Mouse (Mus musculus) embryo, embryonic 9.5 days (tissue): ENCODE data around the gene Sgk1.

Source experiments
- DNase-seq: peaks from one replicate; pipeline ENCODE4 v3.0.0-alpha.2; 2017; ENCODE audit errors: extremely low spot score

Sgk1 gene

DNA sequence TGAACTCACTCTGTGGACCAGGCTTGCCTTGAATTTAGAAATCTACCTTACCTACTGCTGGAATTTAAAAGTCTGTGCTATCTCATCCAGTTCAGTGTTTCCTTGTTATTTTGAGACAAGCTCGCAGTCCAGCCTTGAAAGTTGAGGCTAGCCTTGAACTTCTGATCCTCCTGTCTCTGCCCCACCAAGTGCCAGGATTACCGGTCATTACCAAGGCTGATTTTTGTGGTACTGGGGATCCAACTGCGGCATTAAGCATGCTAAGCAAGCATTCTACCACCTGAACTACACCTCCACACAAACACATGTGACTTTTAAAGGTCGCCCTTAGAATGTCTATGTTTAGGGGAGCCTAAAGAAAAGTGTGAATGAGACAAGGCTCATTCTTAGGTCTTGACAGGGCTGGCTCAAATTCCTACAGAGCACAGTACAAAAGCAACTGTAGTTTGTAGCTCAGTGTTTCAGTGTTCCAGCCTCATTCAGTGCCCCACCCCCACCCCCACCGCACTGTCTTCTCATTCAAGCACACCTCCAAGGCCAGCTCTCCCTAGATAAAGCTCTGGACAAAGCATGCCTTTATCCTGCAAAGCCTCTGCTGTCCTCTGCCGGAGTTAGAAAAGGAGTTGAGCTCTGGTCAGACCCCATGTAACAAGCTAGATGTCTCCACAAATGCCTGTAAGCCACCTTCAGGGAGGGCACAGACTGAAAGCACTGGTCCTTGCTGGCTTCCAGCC lies 36.2 kb downstream of the Sgk1 start:
- no peak for DNase-seq

DNA sequence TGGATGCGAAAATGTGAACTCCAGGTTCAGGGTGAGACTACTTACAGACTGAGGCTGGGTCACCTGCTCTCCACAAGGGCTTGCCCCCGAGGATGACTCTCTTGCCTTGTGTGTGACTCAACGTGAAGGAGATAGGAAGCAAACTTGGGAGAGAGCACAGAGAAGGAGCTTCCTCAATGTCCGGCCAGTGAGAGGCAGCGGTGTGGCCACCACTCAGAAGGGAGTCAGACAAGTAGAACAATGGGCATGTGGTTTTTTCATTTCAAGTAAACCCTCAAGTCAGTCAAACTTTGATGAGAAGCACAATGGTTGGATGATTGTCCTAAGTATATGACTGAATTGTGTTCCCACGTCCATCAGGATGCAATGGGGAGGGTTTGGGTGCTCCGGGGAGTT lies 36.8 kb downstream of the Sgk1 start:
- DNase-seq = no peak

DNA sequence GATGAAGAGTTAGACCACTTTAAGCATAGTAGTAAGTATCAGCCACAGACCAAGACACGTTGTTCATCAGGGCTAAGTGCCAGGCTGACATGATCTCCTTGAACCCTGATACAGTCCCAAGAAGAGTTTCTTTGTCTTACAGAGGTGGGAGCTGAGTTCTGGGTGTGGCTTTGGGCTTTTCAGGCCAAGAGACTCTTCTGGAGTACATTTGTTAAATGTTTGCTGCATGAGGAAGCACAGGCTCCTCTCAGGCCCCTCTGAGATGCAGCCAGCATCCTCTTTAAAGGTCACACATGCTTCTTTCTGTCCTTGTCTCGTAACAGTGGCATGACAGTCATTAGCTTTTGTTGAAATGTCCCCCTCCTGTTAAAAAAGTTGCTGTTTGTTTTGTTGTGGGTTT lies 38.6 kb downstream of the Sgk1 start:
- DNase-seq = no peak

DNA sequence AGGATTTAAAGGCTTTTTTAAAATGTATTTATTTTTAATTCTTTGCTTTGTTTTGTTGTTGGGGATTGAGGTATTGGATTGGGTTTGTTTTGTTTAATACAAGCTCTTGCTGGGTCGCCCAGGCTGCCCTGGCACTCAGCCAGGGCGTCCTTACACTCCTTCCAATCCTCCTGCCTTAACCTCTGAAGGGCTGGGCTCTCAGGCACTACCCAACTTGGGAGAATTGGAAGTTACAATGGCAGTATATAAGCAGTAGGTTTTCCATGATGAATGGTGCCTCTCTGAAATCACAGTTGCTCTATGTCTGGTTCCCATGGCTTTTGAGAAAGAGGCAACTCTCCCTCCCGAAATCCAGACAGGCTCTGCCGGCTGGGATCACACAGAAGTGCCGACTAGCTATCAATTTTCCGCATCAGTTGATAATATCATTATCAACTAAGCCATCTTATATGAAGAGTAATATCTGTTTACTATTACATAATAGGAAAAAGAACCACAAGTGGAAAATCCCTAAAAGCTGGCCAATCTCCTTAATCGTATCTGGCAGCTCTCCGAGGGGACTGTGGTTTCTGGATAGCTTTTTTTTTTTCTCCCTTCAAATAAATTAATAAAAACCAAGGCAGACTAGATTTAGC lies 40.8 kb downstream of the Sgk1 start:
- no peak for DNase-seq

DNA sequence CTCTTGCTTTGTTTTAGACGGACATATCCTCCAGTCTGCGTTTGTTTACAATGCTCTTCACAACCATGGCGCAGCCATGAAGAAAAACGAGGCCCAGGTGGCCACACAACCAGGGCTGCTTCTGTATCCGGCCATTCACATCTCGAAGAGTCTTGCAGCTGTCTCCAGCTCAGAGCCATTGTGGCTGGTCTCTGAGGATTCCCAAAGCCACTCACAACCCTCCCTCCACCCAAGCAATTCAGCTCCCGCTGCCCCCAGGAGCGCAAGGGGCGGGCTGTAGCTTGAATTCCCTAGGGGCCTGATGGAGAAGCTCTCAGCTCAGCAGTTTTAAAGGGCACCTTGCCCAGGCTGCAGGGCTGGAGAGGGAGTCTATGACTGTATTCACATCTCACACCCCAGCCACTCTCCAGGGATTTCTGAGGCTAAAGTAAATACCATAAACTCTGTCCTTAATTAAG lies 41.5 kb downstream of the Sgk1 start:
- peak; percentile 41 for DNase-seq

DNA sequence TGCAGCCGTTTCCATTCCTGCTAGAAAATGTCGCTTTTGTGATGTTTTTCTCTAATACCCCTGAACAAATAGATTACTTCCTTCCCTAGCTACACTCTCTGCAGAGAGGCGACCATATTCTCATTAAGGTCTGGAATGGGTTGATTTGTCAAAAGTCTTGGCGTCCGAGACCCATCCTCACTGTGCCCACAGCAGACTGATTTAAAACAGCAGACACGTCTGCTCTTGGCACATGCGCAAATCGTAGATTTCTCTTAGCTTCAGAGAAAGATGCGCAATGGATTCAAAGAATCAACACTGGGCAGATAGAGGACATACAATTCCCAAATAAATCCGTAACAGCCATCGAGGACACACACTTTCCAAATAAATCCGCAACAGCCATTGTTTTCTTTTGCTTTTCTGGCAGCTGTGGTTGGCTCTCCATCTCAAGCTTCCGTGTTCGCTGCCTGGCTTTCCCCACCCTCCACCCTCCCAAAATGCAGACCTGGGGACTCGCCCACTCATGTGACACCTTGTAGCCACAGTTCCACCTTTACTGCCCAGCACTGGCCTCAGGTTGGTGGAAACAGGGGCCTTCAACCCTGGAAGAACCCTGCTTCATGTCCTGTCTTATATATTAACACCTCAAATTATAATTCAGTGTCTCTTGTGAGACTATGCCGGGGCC lies 42.2 kb downstream of the Sgk1 start:
- no peak for DNase-seq

DNA sequence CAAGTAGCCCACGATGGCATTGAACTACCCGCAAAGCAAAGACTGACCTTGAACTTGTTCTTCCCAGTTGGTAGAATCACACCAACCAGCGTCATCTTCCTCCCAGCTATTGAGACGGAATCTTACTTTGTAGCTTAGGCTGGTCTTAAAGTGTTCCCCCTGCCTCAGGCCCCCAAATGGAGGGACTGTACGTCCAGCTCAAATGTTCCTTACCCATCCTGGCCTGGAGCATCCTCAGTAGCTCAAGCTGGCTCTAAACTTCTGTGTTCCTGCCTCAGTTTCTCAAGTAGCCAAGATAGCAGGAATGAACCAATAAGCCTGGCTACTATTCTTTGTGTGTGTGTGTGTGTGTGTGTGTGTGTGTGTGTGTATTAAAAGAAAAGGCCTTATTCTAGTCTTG lies 45.0 kb downstream of the Sgk1 start:
- DNase-seq = no peak

DNA sequence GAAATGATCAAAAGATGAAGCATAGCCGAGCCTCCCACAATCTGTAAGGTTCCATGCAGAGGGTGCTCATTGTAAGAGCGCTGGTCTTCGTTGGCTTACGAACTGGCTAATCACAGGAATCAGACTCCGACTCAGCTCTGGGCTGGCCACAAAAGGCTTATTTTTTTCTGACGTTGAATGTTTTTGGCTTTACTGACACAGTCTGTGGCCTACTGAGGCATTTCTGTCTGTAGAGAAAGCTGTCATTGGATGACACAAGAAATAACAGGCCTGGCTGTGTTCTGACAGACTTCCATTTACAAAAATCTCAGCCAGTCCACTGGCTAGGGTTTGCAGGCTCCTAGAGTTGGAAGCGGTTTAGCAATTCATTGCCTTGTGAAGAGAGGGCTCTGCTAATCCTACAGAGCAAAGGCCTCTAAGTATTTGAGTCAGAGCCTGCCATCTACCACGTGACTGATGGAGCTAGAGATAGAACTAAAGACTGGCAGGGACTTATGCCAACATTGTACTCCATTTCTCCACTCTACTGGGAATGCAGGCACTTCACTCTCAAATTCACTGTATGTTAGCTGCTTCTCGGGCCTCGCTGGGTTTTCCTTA lies 48.9 kb downstream of the Sgk1 start:
- DNase-seq = no peak

DNA sequence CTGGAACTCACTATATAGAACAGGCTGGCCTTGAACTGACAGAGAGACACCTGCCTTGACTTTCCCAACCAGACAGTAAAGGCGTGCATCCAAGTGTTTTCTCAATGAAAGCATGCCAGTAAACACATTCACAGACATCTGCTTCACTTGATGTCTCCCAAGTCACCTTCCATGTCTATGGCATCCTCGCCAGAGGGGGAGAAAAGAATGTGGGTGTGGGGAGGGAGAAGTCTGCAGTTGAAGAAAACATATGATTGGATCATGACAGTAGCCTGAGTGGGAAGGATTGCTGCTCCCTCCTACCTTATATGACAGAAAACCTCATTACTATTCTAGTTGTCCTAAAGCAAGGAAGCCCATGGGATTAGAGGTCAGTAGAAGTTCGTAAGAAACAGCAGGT lies 50.8 kb downstream of the Sgk1 start:
- no peak for DNase-seq

DNA sequence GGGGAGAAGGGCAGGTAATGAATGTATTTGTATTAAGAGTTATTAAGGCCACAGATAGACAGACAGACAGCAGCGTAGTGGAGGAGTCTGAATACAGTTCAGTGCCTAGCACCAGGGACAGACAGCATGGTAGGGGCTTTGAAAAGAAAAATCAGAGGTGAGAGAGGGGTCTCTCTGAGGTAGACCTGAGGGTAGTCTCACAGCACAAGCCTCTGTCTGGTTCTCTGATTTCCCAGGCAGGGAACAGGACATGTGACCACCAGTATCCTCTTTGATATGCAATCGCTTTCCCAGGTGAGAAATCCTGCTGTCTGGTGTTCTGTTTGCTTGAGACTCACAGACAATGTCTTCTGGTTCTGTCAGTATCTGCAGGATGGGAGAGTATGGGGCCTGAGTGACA lies 52.8 kb downstream of the Sgk1 start:
- DNase-seq = no peak

DNA sequence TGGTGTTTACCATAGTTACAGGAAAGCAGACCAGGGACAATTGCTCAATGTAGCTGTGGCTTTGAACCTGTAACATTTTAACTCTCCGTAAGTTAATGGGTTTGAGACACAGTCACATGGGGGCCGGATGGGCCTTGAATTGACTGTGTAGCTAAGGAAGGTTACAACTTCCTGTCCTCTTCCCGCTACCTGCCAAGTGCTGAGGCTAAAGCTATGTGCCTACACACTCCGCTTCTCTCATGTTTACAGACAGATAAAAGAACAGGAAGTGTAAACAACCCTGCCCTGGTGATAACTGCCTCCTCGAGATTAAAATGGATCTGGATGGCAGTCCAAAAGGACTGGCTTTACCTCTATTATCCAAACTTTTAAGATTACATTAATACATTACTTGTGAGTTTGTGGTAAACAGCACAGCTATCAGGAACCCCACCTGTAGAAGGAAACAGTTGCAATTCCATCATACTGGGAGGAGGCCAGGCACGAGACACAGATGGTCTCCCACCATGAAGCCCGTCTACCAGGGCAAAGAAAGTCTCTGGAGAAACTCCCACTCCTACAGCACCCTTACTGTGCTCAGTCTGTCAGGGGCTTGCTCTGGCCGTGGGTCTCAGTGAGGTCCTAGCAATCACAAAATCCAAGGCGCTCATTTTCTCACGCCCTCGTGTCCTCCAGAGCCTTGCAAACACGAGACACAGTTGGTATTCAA lies 54.7 kb downstream of the Sgk1 start:
- no peak for DNase-seq

DNA sequence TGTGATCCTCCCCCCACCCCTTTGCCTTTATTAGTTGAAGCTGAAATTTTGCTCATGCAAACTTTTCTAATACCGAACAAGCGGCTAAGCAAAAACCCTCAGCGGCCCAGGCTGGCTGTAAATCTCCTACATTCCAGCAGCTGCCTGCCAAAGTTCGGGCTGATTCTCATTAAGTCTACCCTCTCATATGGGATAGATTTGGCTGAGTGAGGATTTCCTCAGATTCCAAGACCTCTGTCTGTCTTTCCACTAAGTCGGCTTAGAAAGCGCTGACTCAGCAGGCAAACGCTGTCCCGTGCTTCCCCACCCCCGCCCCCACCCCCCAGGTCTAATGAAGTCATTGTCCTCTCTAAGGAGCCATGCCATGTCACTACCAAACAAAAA lies 55.2 kb downstream of the Sgk1 start:
- peak; percentile 51 for DNase-seq

DNA sequence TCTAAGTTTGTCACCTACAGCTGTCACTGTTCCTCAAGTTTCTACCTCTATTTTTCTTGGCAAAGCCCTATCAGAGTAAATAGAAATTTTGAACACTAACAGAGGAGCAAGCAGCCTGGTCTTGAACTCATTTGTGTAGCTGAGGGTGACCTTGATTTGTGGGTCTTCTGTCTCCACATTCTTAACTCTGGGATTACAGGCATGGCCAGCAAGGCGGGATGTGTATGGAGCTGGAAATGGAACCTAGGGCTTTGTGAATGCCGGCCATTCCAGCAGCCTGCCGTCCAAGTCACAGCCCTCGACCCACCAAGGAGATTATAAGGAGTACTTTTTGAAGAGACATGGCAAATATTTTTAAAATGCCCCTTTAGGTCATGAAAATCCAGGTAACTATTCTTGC lies 56.2 kb downstream of the Sgk1 start:
- DNase-seq = no peak

DNA sequence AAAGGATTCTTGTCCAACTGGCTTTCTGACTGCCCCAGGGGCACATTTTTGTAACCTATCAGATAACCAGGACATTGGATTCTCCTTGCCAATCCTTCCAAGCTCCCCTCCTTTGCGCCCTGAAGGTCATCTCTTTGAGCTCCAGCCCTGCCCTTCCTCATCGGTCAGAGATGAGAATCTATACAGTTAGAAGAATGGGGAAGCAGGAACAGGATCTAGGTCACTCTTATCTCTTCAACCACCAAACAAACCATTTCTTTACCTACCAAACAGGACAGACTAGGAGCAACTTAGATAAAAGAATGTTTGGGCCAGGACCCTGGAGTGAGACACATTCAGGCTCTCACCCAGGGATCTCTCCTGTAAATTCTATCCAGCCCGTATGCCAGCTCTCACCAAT lies 59.3 kb downstream of the Sgk1 start:
- no peak for DNase-seq

DNA sequence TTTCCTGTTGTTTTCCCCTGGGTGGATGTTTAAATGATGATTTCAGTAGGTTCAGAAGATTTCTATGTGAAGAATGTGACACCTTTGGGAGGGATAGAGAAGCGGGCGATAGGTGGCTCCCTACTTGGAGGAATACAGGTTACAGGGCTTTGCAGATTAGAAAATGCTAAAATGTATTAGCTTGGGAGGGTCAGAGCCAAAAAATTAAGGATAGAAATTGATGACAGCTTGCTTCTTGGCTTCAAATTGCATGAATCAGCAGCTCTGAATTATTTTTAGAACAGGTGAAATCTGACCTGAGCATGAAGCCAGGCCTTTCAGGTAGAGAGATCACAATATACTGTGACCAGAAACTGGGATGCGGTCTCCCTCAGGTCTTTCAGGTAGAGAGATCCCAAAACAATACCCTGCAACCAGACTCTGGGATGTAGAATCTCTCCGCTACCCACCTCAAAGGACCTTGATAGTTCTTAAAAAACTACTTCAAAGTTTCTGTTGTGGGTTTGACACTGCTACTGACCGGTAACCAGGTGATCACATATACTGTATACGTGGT lies 61.2 kb downstream of the Sgk1 start:
- no peak for DNase-seq

DNA sequence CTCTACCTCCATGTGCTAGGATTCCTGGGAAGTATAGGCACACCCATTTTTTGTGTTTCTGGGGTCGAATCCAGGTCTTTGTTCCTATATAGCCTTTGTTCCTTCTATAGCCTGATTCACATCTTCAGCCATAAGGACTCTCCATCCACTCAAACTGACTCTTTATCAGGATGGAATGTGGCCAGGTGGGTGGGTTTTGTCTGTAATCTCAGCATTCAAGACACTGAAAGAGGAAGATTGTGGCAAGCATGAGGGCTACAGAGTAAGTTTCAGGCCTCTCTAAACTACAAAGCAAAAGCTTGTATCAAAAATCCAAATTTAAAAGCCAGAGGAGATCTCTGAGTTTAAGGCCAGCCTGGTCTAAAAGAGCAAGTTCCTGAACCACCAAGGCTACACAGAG lies 63.2 kb downstream of the Sgk1 start:
- no peak for DNase-seq

DNA sequence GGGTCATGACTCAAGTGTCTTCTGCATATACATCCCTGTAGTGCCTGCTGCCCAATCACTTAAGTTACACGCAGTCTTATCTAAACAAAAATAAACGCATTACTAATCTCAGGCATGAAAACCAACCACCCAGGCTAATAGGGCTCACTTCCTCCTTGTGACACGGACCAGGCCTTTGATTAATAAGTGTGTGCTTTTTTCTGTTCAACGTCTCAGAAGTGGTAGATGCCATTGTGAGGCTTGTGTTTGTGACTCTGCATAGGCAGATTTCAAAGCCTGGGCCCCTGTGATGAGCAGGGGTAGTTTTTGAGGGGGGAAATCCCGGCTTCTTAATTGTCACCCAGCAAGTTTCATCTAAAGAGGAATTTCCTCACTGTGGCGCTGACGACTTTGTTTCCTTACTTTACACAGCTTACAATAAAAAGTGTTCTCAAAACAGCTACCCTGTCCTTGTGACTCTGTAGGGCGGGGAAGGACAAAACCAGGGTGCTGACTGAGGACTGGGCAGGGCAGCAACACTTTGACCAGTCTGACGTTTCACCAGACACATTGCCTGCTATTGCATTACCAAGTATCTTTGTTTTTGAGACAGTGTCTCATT lies 64.9 kb downstream of the Sgk1 start:
- no peak for DNase-seq

DNA sequence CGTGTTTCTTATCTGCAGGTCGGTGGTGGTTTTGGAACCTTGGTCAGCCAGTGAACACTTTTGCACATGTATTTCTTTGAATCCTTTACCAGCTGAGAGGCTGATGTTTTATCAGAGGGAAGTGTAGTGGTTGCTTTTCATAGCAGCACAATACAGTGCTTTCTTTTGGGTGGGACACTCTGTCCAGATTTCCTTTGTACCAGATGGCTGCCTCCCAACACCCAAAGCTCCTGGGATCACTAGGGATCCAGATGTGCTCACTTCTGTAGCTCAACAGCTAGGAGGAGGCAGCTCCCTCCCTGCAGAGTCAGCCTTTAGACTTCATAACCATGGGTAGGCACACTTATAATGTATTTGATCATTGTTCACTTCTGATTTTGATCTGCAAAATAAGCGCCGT lies 70.5 kb downstream of the Sgk1 start:
- no peak for DNase-seq

DNA sequence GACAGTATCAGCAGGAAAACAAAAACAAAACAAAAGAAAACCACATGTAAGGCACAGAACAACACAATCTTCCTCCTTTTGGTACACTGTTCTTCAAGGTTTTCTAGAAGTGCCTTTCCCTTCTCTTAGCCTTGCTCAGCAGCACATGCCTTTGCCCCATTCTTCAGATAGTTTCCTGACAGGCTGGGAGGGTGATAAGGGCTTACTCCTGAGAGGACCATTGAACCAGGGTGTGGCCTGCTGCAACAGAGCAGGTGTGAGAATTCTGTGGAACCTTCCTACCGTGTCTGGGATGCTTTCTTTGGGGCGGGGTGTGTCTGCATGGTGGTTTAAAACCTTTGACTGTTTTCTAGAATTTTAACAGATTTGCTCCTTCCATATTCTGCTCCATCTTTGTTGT lies 79.1 kb downstream of the Sgk1 start:
- DNase-seq = no peak

DNA sequence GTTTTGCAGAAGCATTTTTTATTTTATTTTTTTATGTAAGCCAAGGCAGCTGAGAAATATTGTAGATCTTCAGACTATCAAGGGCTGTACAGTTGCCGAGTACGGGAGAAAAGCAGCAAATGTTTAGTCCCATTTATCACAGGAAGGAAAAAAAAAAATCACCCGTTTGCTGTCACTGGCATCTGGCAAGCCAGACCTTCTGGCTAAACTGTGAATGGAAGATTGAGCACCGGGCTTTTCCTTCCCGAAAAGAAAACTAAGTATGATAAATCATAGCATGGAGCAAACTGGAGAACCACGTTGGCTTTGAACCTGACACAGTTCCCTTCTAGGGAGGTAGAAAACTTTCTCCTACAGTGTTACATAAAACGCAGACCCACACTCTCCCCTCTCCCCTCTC lies 81.0 kb downstream of the Sgk1 start:
- DNase-seq = no peak

DNA sequence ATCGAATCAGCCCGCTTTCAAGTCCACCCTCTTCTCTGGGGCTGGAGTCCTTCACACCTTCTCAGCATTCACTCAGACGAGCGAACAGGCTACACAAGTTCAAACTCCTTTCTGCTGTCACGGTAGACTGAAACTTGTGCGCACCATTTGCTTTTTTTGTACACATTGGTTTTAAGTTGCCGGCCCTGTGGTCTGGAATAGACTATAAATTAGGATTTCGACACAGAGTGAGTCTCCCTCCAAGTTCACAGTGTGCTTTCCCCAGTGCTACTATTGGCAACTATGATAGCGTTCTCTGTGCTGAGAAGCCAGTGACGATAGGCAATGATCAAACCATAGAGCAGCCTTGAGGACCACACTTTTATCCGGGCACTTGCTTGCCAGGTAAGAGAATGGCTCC lies 91.7 kb downstream of the Sgk1 start:
- no peak for DNase-seq

DNA sequence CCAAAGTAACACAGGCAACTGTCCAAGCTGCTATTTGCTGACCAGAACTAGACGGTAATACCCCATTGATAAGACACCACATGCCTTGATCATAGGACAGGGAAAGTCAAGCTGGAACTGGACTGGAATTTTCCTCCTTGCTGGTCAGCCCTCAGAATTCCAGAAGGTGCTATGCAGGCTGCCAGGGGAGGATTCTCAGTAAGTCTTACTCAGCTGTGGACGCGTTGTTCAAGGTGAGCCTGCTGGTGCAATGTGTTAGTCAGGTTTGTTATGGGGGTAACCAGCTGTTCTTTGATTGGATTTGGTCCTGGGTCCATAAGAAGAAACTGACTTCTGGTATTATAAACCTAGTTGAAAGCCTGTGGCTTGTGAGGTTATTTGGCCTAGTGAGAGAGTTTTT lies 92.8 kb downstream of the Sgk1 start:
- no peak for DNase-seq
